Mouse (Mus musculus): ENCODE measurements around the gene Clcf1. TPM values are rescaled to one million over a fixed set of nuclear protein-coding genes. Genes with fewer than 3 reads are reported as not detected.

Clcf1 gene
- polyA plus RNA-seq, 1 experiment from 2014 or later: 5.9 TPM

- Histone ChIP-seq H3K4me1 (ENCODE audit: control insufficient read depth, insufficient read depth, low read length) (peaks cover 12% of the 10 kb centered on the region), H3K4me3 (ENCODE audit: low read length) (peak within 1 kb of the TSS; percentile 60), H3K9ac (ENCODE audit: low read depth, low read length) (peak within 1 kb of the TSS; percentile 76), H3K27me3 (replicated peaks; ENCODE audit: control insufficient read depth, insufficient read depth, low read length) (no peaks in the 10 kb centered on the region), H3K4me2 (ENCODE audit: low read depth, low read length) (peak within 1 kb of the TSS; percentile 66), H3K27ac (ENCODE audit: low read length) (peak within 1 kb of the TSS; percentile 39), H3K36me3 (ENCODE audit: control insufficient read depth, insufficient read depth, low read length) (no peaks in the 10 kb centered on the region), H3K9me3 (ENCODE audit: control insufficient read depth, low read length) (no peaks in the 10 kb centered on the region)
- WGBS: 5% methylated on average over 46 of the region's 46 CpGs
- peak; percentile 99 for ATAC-seq
Measured at GRCm38 (mm10) chr19:4268566-4269361, 54.7 kb downstream of the Clcf1 start, which contains the start of gene Ssh3. Gene Ssh3, minus strand, starts transcription at chr19:4269180.

- Histone ChIP-seq H3K27me3 (replicated peaks; ENCODE audit: control insufficient read depth, insufficient read depth, low read length) (no peaks in the 10 kb centered on the region), H3K27ac (ENCODE audit: low read length) (no peak overlapping the region), H3K9me3 (ENCODE audit: control insufficient read depth, low read length) (no peaks in the 10 kb centered on the region), H3K4me3 (ENCODE audit: low read length) (no peak overlapping the region), H3K4me2 (ENCODE audit: low read depth, low read length) (no peak overlapping the region), H3K4me1 (ENCODE audit: control insufficient read depth, insufficient read depth, low read length) (peaks cover 12% of the 10 kb centered on the region), H3K9ac (ENCODE audit: low read depth, low read length) (no peak overlapping the region), H3K36me3 (ENCODE audit: control insufficient read depth, insufficient read depth, low read length) (no peaks in the 10 kb centered on the region)
- WGBS: 70% methylated on average over 6 of the region's 6 CpGs
- no peak for ATAC-seq
Measured at GRCm38 (mm10) chr19:4270187-4270586, 56.1 kb downstream of the Clcf1 start.

DNA sequence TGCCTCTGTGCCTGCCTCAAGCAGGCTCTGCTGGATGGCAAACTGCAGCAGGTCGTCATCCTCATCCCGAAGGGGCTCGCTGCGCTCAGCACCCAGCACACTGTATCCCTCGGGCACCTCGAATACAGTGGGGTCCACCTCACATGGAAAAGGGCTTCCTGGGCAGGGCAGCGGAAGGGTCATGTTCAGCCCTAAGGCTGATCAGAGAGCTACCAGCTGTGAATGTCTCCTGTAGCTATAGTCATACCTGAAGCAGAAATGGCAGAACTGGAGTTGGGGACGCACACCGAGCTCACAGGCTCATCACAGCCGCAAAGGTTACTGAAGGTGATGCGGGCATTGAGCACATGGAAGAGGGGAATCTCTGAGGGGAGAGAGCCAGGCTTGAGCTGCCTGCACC, 56.9 kb downstream of the Clcf1 start:
- H3K4me3 ChIP-seq (ENCODE audit: low read length): no peak overlapping the region
- 0 out of 2 replicates have a peak, but pooled peaks cover 4% of the 10 kb centered on the region for H3K9me3 ChIP-seq (ENCODE audit: control insufficient read depth, low read length)
- no peak overlapping the region for H3K4me2 ChIP-seq (ENCODE audit: low read depth, low read length)
- 94% methylated on average over 11 of the region's 11 CpGs for WGBS
- no peak overlapping the region for H3K9ac ChIP-seq (ENCODE audit: low read depth, low read length)
- no peaks in the 10 kb centered on the region for H3K36me3 ChIP-seq (ENCODE audit: control insufficient read depth, insufficient read depth, low read length)
- H3K27me3 ChIP-seq (replicated peaks; ENCODE audit: control insufficient read depth, insufficient read depth, low read length): no peaks in the 10 kb centered on the region
- peaks cover 12% of the 10 kb centered on the region for H3K4me1 ChIP-seq (ENCODE audit: control insufficient read depth, insufficient read depth, low read length)
- no peak overlapping the region for H3K27ac ChIP-seq (ENCODE audit: low read length)
- ATAC-seq: no peak

Small RNA genes within 50 kb of the gene (microRNA-seq; reads per million reads assigned to microRNA genes)
- not detected for gene Gm26115
- gene Mir6985: 1.1 reads per million

Other genes with a start within 250 kb of the Clcf1 start
- 0.61 and 1.2 TPM in 2 replicates for gene Aldh3b2, start 241.9 kb upstream of the Clcf1 start, polyA plus RNA-seq (2015; fragmentation: Nextera tagmentation; extraction: Ambion mirVana)
- gene Acy3, start 227.7 kb upstream of the Clcf1 start, polyA plus RNA-seq (2015; fragmentation: Nextera tagmentation; extraction: Ambion mirVana): 16.9 and 20.1 TPM in 2 replicates
- gene Tbx10, start 221.5 kb upstream of the Clcf1 start, polyA plus RNA-seq (2015; fragmentation: Nextera tagmentation; extraction: Ambion mirVana): 0.73 and 0.83 TPM in 2 replicates
- 40.9 and 41.0 TPM in 2 replicates for gene Nudt8, start 213.7 kb upstream of the Clcf1 start, polyA plus RNA-seq (2015; fragmentation: Nextera tagmentation; extraction: Ambion mirVana)
- gene Gm49405, start 213.6 kb upstream of the Clcf1 start, polyA plus RNA-seq (2015; fragmentation: Nextera tagmentation; extraction: Ambion mirVana): 2.0 and 2.4 TPM in 2 replicates
- gene Doc2g, start 210.9 kb upstream of the Clcf1 start, polyA plus RNA-seq (2015; fragmentation: Nextera tagmentation; extraction: Ambion mirVana): 2.4 and 3.4 TPM in 2 replicates
- 299 and 309 TPM in 2 replicates for gene Ndufv1, start 201.4 kb upstream of the Clcf1 start, polyA plus RNA-seq (2015; fragmentation: Nextera tagmentation; extraction: Ambion mirVana)
- gene Gstp1, start 176.3 kb upstream of the Clcf1 start, polyA plus RNA-seq (2015; fragmentation: Nextera tagmentation; extraction: Ambion mirVana): 1,107 and 1,114 TPM in 2 replicates
- 33.6 and 65.0 TPM in 2 replicates for gene Gstp2, start 168.2 kb upstream of the Clcf1 start, polyA plus RNA-seq (2015; fragmentation: Nextera tagmentation; extraction: Ambion mirVana)
- gene Gstp3, start 154.7 kb upstream of the Clcf1 start, polyA plus RNA-seq (2015; fragmentation: Nextera tagmentation; extraction: Ambion mirVana): 15.1 and 18.1 TPM in 2 replicates
- 2.1 and 3.1 TPM in 2 replicates for gene Cabp2, start 132.7 kb upstream of the Clcf1 start, polyA plus RNA-seq (2015; fragmentation: Nextera tagmentation; extraction: Ambion mirVana)
- gene Cdk2ap2, start 117.1 kb upstream of the Clcf1 start, polyA plus RNA-seq (2015; fragmentation: Nextera tagmentation; extraction: Ambion mirVana): 159 TPM in 2 replicates
- gene Pitpnm1, start 114.2 kb upstream of the Clcf1 start, polyA plus RNA-seq (2015; fragmentation: Nextera tagmentation; extraction: Ambion mirVana): 17.5 and 19.7 TPM in 2 replicates
- 78.4 and 81.2 TPM in 2 replicates for gene Aip, start 88.4 kb upstream of the Clcf1 start, polyA plus RNA-seq (2015; fragmentation: Nextera tagmentation; extraction: Ambion mirVana)
- 0.04 TPM in 1 of 2 replicates, not detected in the other for gene Gpr152, start 74.5 kb upstream of the Clcf1 start, polyA plus RNA-seq (2015; fragmentation: Nextera tagmentation; extraction: Ambion mirVana)
- gene Cabp4, start 70.2 kb upstream of the Clcf1 start, polyA plus RNA-seq (2015; fragmentation: Nextera tagmentation; extraction: Ambion mirVana): 0.11 and 0.20 TPM in 2 replicates
- gene Coro1b, start 65.6 kb upstream of the Clcf1 start, polyA plus RNA-seq (2015; fragmentation: Nextera tagmentation; extraction: Ambion mirVana): 264 and 288 TPM in 2 replicates
- 5.8 and 6.7 TPM in 2 replicates for gene Ptprcap, start 60.6 kb upstream of the Clcf1 start, polyA plus RNA-seq (2015; fragmentation: Nextera tagmentation; extraction: Ambion mirVana)
- 43.9 and 49.7 TPM in 2 replicates for gene Rps6kb2, start 50.9 kb upstream of the Clcf1 start, polyA plus RNA-seq (2015; fragmentation: Nextera tagmentation; extraction: Ambion mirVana)
- gene Carns1, start 38.8 kb upstream of the Clcf1 start, polyA plus RNA-seq (2015; fragmentation: Nextera tagmentation; extraction: Ambion mirVana): 1.3 and 1.4 TPM in 2 replicates
- gene Tbc1d10c, start 23.0 kb upstream of the Clcf1 start, polyA plus RNA-seq (2015; fragmentation: Nextera tagmentation; extraction: Ambion mirVana): 3.6 and 4.0 TPM in 2 replicates
- 759 and 799 TPM in 2 replicates for gene Ppp1ca, start 22.2 kb upstream of the Clcf1 start, polyA plus RNA-seq (2015; fragmentation: Nextera tagmentation; extraction: Ambion mirVana)
- 31.7 and 34.2 TPM in 2 replicates for gene Rad9a, start 12.6 kb upstream of the Clcf1 start, polyA plus RNA-seq (2015; fragmentation: Nextera tagmentation; extraction: Ambion mirVana)
- gene AC109138.7, start 119 bp downstream of the Clcf1 start, polyA plus RNA-seq (2015; fragmentation: Nextera tagmentation; extraction: Ambion mirVana): not detected in 2 replicates
- 46.7 and 52.9 TPM in 2 replicates for gene Pold4, start 17.7 kb downstream of the Clcf1 start, polyA plus RNA-seq (2015; fragmentation: Nextera tagmentation; extraction: Ambion mirVana)
- gene Ssh3, start 54.9 kb downstream of the Clcf1 start, polyA plus RNA-seq (2015; fragmentation: Nextera tagmentation; extraction: Ambion mirVana): 31.8 and 33.6 TPM in 2 replicates
- gene Ankrd13d, start 68.9 kb downstream of the Clcf1 start, polyA plus RNA-seq (2015; fragmentation: Nextera tagmentation; extraction: Ambion mirVana): 4.1 and 4.6 TPM in 2 replicates
- 15.3 and 15.4 TPM in 2 replicates for gene Grk2, start 92.0 kb downstream of the Clcf1 start, polyA plus RNA-seq (2015; fragmentation: Nextera tagmentation; extraction: Ambion mirVana)
- gene Kdm2a, start 184.0 kb downstream of the Clcf1 start, polyA plus RNA-seq (2015; fragmentation: Nextera tagmentation; extraction: Ambion mirVana): 31.4 and 34.8 TPM in 2 replicates
- 24.1 and 28.2 TPM in 2 replicates for gene Rhod, start 225.2 kb downstream of the Clcf1 start, polyA plus RNA-seq (2015; fragmentation: Nextera tagmentation; extraction: Ambion mirVana)